8 mouse cellular contexts compared by ENCODE assay signal in the genomic region with DNA sequence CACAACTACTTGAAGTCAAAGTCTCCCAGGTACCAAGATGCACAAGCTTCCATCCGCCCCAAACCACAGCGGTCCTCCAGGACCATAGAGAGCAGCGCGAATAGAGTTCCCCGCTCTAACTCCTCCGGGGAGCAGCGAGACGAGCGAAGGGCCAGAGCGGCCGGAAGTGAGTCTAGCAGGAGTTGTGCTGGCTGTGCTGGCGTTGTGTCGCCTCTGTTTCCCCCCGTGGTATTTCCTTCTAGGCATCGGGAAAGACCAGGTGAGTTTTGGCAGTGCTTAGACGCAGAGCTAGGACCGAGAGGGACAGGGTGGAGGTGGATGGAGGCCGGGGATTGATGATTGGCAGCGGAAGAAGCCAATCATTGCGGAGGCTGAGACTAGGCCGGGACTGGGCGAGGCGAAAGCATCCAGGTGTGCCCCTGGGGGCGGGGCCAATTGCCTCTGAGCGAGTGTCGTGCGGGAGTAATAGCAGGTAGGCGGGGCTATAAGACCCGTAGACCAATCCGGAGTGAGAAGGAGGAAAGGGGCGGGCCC. TPM values are rescaled to one million over a fixed set of nuclear protein-coding genes. Genes with fewer than 3 reads are reported as not detected.
DNase-seq lines count a peak whose midpoint lies in the region; ATAC-seq lines count a peak whose summit lies in the region.

No protein-coding gene starts in this region.

- peak; percentile 84 for ATAC-seq in common myeloid progenitor, adult 5-6 weeks (replicated peaks; ENCODE audit: low read depth, poor library complexity, severe bottlenecking)
- peak; percentile 89 for ATAC-seq in megakaryocyte progenitor cell, adult 5-6 weeks (replicated peaks; ENCODE audit: poor library complexity)

- peak; percentile 100 for DNase-seq in ZHBTc4 (ENCODE audit: low read depth, low spot score)
- DNase-seq in gastrocnemius, adult 8-10 months (ENCODE audit: low spot score in 2 of 2), result peak; percentile 90 to 94
- peak; percentile 100 for DNase-seq in induced T-regulatory cell, adult 2 months (ENCODE audit: low read depth)
- peak; percentile 92 to 96 for DNase-seq in left cerebral cortex, adult 9 months (ENCODE audit: low spot score in 2 of 2)
- DNase-seq in right cerebral cortex, postnatal 14 days, result peak; percentile 92
- peak; percentile 92 to 95 for DNase-seq in urinary bladder, postnatal 36 days (ENCODE audit: low spot score in 2 of 2)

RNA-seq across cellular contexts. Expression of a gene that starts 0.4 kb away (rescaled TPM):
- 17.1 and 18.9 TPM in 2 replicates for total RNA-seq in common myeloid progenitor, adult 5-6 weeks (2017)
- total RNA-seq in gastrocnemius, adult 8-10 months (2022), result 10 to 100 TPM; 27.1 to 33.7 (median 28.7) TPM
- 26.5 and 32.3 TPM in 2 replicates for total RNA-seq in megakaryocyte progenitor cell, adult 5-6 weeks (2015)
- 24.4 and 29.8 TPM in 2 replicates for total RNA-seq in megakaryocyte progenitor cell, adult 5-6 weeks (2017)

RNA-seq across cellular contexts. Expression of a gene that starts 14.3 kb away (rescaled TPM):
- 23.2 and 27.6 TPM in 2 replicates for total RNA-seq in common myeloid progenitor, adult 5-6 weeks (2017)
- 10 to 100 TPM in 3 of 4 experiments, 1 to 10 TPM in 1; 8.9 to 13.9 (median 11.2) TPM for total RNA-seq in gastrocnemius, adult 8-10 months (2022)
- total RNA-seq in megakaryocyte progenitor cell, adult 5-6 weeks (2015), result 11.1 and 13.6 TPM in 2 replicates
- total RNA-seq in megakaryocyte progenitor cell, adult 5-6 weeks (2017), result 24.8 and 27.4 TPM in 2 replicates

RNA-seq across cellular contexts. Expression of a gene that starts 14.5 kb away (rescaled TPM):
- 0.82 and 0.96 TPM in 2 replicates for total RNA-seq in common myeloid progenitor, adult 5-6 weeks (2017)
- total RNA-seq in gastrocnemius, adult 8-10 months (2022), result 1 to 10 TPM; 2.8 to 6.3 (median 4.1) TPM
- total RNA-seq in megakaryocyte progenitor cell, adult 5-6 weeks (2015), result 6.3 and 7.2 TPM in 2 replicates
- total RNA-seq in megakaryocyte progenitor cell, adult 5-6 weeks (2017), result 0.74 and 1.2 TPM in 2 replicates

RNA-seq across cellular contexts. Expression of a gene that starts 35.2 kb away (rescaled TPM):
- 61.8 and 98.3 TPM in 2 replicates for total RNA-seq in common myeloid progenitor, adult 5-6 weeks (2017)
- total RNA-seq in gastrocnemius, adult 8-10 months (2022), result under 1 TPM; 0.16 to 0.86 (median 0.30) TPM
- total RNA-seq in megakaryocyte progenitor cell, adult 5-6 weeks (2015), result 18.2 and 28.4 TPM in 2 replicates
- total RNA-seq in megakaryocyte progenitor cell, adult 5-6 weeks (2017), result 12.7 and 13.2 TPM in 2 replicates

RNA-seq across cellular contexts. Expression of a gene that starts 36.8 kb away (rescaled TPM):
- total RNA-seq in common myeloid progenitor, adult 5-6 weeks (2017), result 25.8 and 30.3 TPM in 2 replicates
- total RNA-seq in gastrocnemius, adult 8-10 months (2022), result 10 to 100 TPM in 2 of 4 experiments, 1 to 10 TPM in 2; 7.5 to 14.9 (median 10.4) TPM
- total RNA-seq in megakaryocyte progenitor cell, adult 5-6 weeks (2015), result 10.7 and 11.2 TPM in 2 replicates
- 26.5 and 31.6 TPM in 2 replicates for total RNA-seq in megakaryocyte progenitor cell, adult 5-6 weeks (2017)

Comparison
In these comparisons a context has a peak if more than half of its experiments do, and no peak if none do; other contexts are left out.
1. Peak in every context shown above with its lines: DNase-seq and ATAC-seq.